Mouse (Mus musculus) neural tube, embryonic 15.5 days (tissue): ENCODE results near the gene Zfp609. TPM values are rescaled to one million over a fixed set of nuclear protein-coding genes. Genes with fewer than 3 reads are reported as not detected.

ENCODE experiments used
- ATAC-seq: fragments of 200-750 bp; cut with Nextera tagmentation; 2 replicates; pipeline ENCODE4 v1.8.0; 2017; ENCODE audit warnings: mild to moderate bottlenecking, moderate TSS enrichment, moderate library complexity; ENCODE audit not compliant: low FRiP score
- H3K27ac ChIP-seq: fragments of 300-500 bp; sonication (generic); replicated peaks from 2 replicates; pipeline ENCODE4 v1.5.1; 2015; ENCODE audit warnings: mild to moderate bottlenecking, inconsistent platforms
- H3K27me3 ChIP-seq: fragments of 300-500 bp; sonication (generic); replicated peaks from 2 replicates; pipeline ENCODE4 v1.6.1; 2015; ENCODE audit warnings: inconsistent platforms
- H3K36me3 ChIP-seq: fragments of 300-500 bp; sonication (generic); 2 replicates; pipeline ENCODE4 v1.6.1; 2015; ENCODE audit warnings: inconsistent platforms
- H3K4me1 ChIP-seq: fragments of 300-500 bp; sonication (generic); 2 replicates; pipeline ENCODE4 v1.6.1; 2015; ENCODE audit warnings: inconsistent platforms
- H3K4me2 ChIP-seq: fragments of 300-500 bp; sonication (generic); 2 replicates; pipeline ENCODE4 v1.6.1; 2015; ENCODE audit warnings: inconsistent platforms, mild to moderate bottlenecking, moderate library complexity
- H3K4me3 ChIP-seq: fragments of 300-500 bp; sonication (generic); replicated peaks from 2 replicates; pipeline ENCODE4 v1.5.1; 2015; ENCODE audit warnings: mild to moderate bottlenecking, inconsistent platforms
- H3K9ac ChIP-seq: fragments of 300-500 bp; sonication (generic); replicated peaks from 2 replicates; pipeline ENCODE4 v1.6.1; 2015; ENCODE audit warnings: mild to moderate bottlenecking, inconsistent platforms
- H3K9me3 ChIP-seq: fragments of 300-500 bp; sonication (generic); replicated peaks from 2 replicates; pipeline ENCODE4 v1.6.1; 2016; ENCODE audit warnings: inconsistent platforms
- WGBS: fragments of 180-500 bp; shearing (Covaris S2); methylation state at CpG from one replicate; pipeline ENCODE4 v1.1.7; 2015; ENCODE audit warnings: mixed read lengths; 5-methylcytosine and 5-hydroxymethylcytosine counted together
- polyA plus RNA-seq: library from polyadenylated mRNA; unstranded; fragments of >200 nt; fragmentation: Nextera tagmentation; extraction: Ambion mirVana; gene quantifications from 2 replicates; pipeline ENCODE4 v1.2.1, GENCODE M21; 2015

The Zfp609 gene
- polyA plus RNA-seq, 1 experiment from 2014 or later = 6.8 TPM

- Histone ChIP-seq H3K27me3 (no peaks in the 10 kb centered on the region), H3K4me2 (no peak overlapping the region), H3K4me3 (no peak overlapping the region), H3K36me3 (no peaks in the 10 kb centered on the region), H3K27ac (no peak overlapping the region), H3K4me1 (peaks cover 36% of the 10 kb centered on the region), H3K9ac (no peak overlapping the region), H3K9me3 (no peaks in the 10 kb centered on the region)
- no peak for ATAC-seq
- WGBS = 69% methylated on average over 3 of the region's 3 CpGs
Measured at GRCm38 (mm10) chr9:65757826-65758225, 69.5 kb downstream of the Zfp609 start.

DNA sequence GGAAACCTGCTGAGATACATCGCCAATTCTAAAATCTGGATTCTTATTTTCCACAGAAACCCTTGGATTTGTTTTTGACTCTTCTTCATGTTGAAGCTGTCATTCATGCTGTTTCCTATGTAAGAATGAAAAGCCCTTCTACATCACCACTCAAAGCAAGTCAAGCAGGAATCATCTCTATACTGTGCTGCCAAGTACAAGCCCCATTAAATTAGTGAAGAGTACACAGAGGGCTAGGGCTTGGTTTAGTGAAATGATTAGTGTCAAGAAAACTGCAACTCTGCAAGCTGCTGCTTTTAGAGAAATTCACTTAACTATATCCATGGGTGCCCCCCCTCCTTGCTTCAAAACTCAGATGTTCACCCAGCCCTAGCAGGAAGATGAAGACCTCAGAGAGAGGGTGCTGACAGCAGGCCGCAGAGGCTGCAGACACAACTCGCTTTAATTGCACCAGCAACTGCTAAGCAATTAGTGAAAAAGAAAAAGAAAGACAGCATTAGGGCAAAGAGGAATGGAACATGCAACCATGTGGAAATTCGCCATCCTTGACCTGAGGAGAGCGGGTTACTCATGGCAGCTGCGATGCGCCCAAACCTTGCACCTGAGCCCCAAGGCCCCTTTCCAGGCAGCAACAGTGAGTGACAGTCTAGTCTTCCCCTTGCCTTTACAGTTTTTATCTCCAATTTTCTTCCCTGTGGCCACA lies 71.5 kb downstream of the Zfp609 start:
- Histone ChIP-seq H3K27me3 (no peaks in the 10 kb centered on the region), H3K36me3 (no peaks in the 10 kb centered on the region), H3K4me1 (peaks cover 30% of the 10 kb centered on the region), H3K9me3 (no peaks in the 10 kb centered on the region), H3K4me2 (no peak overlapping the region), H3K9ac (no peak overlapping the region), H3K27ac (peak overlapping the region; percentile 63; the same call in 1 of the 2 replicates), H3K4me3 (no peak overlapping the region)
- no peak for ATAC-seq
- WGBS = 66% methylated on average over 7 of the region's 7 CpGs

DNA sequence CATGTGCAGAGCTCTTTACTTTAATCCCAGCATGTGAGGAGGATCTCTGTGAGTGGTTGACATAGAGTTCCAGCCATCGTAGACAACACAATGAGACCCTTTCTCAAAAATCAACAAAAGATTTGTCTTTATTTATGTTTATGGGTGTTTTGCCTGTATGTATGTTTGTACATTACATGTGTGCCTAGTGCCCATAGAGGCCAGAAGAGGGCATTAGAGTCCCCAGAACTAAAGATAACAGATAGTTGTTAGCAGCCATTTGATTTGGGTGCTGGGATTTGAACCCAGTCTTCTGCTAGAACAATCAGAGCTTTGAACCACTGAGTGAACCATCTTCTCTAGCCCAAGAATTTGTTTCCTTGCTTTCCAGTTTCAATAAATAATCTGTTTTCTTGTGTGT lies 72.2 kb downstream of the Zfp609 start:
- Histone ChIP-seq H3K4me2 (no peak overlapping the region), H3K4me1 (peaks cover 24% of the 10 kb centered on the region), H3K27me3 (no peaks in the 10 kb centered on the region), H3K9ac (no peak overlapping the region), H3K9me3 (no peaks in the 10 kb centered on the region), H3K27ac (no peak overlapping the region; the same call in 1 of the 2 replicates), H3K4me3 (no peak overlapping the region), H3K36me3 (no peaks in the 10 kb centered on the region)
- ATAC-seq = no peak
- WGBS = 93% methylated on average over 1 of the region's 1 CpGs

- H3K4me3 ChIP-seq = no peak overlapping the region
- 95% methylated on average over 3 of the region's 3 CpGs for WGBS
- no peak overlapping the region for H3K4me2 ChIP-seq
- no peaks in the 10 kb centered on the region for H3K9me3 ChIP-seq
- ATAC-seq = no peak
- H3K36me3 ChIP-seq = no peaks in the 10 kb centered on the region
- H3K27ac ChIP-seq = no peak overlapping the region
- no peaks in the 10 kb centered on the region for H3K27me3 ChIP-seq
- peaks cover 20% of the 10 kb centered on the region for H3K4me1 ChIP-seq
- no peak overlapping the region for H3K9ac ChIP-seq
Measured at GRCm38 (mm10) chr9:65752632-65753031, 74.7 kb downstream of the Zfp609 start.

DNA sequence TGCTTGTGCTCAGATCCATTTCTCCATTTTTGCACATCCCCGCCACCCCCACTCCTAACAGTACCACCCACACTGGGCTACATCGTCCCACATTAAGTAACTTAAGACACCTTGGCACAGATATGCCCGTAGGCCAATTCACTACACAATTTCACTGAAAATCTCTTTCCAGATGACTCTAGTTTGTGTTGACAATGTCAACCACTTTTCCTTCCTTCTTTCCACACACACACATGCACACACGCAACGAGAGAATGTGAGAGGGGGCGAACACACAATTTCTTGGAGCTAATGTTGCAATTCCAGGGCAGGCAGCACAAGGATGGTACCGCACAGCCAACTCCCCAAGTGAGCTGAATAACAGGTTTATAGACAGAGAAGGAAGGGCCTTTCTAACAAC lies 75.5 kb downstream of the Zfp609 start:
- Histone ChIP-seq H3K4me3 (no peak overlapping the region), H3K4me1 (peaks cover 15% of the 10 kb centered on the region)
- 95% methylated on average over 7 of the region's 7 CpGs for WGBS

GRCm38 (mm10) chr9:65748102-65748501 lies 79.3 kb downstream of the Zfp609 start:
- H3K27me3 ChIP-seq = no peaks in the 10 kb centered on the region
- H3K4me2 ChIP-seq = no peak overlapping the region
- no peak overlapping the region for H3K4me3 ChIP-seq
- 45% methylated on average over 4 of the region's 4 CpGs for WGBS
- H3K4me1 ChIP-seq = peaks cover 38% of the 10 kb centered on the region
- no peaks in the 10 kb centered on the region for H3K36me3 ChIP-seq
- H3K27ac ChIP-seq = no peak overlapping the region
- H3K9ac ChIP-seq = no peak overlapping the region
- no peak for ATAC-seq
- H3K9me3 ChIP-seq = no peaks in the 10 kb centered on the region

More for the DNA sequence above, 75.5 kb downstream of the Zfp609 start:
- Histone ChIP-seq H3K27me3 (no peaks in the 10 kb centered on the region), H3K27ac (no peak overlapping the region), H3K36me3 (no peaks in the 10 kb centered on the region), H3K4me2 (no peak overlapping the region), H3K9me3 (no peaks in the 10 kb centered on the region), H3K9ac (no peak overlapping the region)
- ATAC-seq = no peak

- peaks cover 45% of the 10 kb centered on the region for H3K4me1 ChIP-seq
- H3K9me3 ChIP-seq = no peaks in the 10 kb centered on the region
- WGBS = 78% methylated on average over 2 of the region's 2 CpGs
- no peak overlapping the region for H3K27ac ChIP-seq
- H3K4me3 ChIP-seq = no peak overlapping the region
- no peak overlapping the region for H3K9ac ChIP-seq
- ATAC-seq = no peak
- no peaks in the 10 kb centered on the region for H3K27me3 ChIP-seq
- H3K36me3 ChIP-seq = no peaks in the 10 kb centered on the region
- H3K4me2 ChIP-seq = no peak overlapping the region
Measured at GRCm38 (mm10) chr9:65746479-65746878, 80.9 kb downstream of the Zfp609 start.

DNA sequence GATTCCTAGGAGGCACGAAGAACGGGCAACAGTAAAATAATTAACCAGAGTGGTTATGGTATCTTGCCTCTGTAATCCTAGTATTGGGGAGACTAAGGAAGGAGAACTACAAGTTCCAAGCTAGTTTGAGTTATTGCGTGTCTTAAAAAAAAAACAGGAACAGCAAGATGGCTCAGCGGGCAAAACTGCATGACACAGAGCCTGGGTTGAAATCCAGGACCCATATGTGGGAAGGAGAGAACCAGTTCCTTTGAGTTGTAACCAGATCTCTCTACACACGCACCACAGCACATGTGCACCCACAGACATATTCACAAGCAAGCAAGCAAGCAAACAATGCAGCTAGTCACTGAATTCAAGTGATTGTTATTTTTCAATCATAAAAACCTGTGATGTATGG lies 81.9 kb downstream of the Zfp609 start:
- ATAC-seq = no peak
- H3K9ac ChIP-seq = no peak overlapping the region
- H3K4me2 ChIP-seq = no peak overlapping the region
- no peak overlapping the region for H3K4me3 ChIP-seq
- no peaks in the 10 kb centered on the region for H3K9me3 ChIP-seq
- peaks cover 45% of the 10 kb centered on the region for H3K4me1 ChIP-seq
- no peaks in the 10 kb centered on the region for H3K27me3 ChIP-seq
- no peaks in the 10 kb centered on the region for H3K36me3 ChIP-seq
- H3K27ac ChIP-seq = peak overlapping the region; percentile 86
- WGBS = 42% methylated on average over 5 of the region's 5 CpGs

DNA sequence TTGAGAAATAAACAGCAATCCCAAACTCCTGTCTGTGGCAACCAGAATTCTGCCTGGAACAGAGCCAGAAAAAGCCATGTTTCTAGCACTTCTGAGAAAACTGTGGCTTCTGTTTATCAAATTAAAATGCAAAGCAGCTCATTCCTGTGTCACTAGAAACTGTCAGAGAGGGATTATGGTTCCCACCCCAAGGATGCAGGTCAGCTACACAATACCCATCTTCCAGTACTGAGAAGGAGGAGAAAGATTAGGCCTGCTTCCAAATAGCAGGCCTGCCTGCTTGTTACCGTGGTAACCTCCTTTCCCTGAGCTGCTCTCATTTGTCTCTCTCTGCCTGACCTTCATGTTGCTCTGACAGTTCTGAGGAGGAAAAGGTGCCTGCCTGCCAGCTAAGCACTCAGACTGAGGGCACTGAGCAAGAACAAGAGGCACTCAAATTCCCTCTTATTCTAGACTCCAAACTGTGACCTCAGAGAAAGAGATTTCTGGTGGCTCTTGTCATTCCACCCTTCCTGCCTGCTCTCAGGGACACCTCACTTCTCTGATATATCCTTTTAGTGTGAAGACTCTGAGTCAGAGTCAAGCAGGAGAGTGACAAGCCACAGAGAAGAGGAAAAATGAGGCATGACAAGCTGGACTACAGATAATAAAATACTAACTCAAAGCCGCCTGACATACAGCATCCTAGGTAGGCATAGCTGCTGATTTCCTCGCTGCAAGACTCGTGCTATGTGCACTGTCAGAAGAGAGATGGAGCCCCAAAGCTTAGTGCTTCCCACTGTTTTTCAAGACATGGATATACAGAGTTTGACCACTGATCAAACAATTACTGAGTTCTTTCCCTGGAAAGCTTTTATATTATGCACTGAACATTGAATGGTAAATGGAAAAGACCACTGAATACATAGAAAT lies 82.9 kb downstream of the Zfp609 start:
- H3K4me2 ChIP-seq = peak overlapping the region; percentile 11; the same call in 1 of the 2 replicates
- ATAC-seq = peak; percentile 77
- H3K9me3 ChIP-seq = no peaks in the 10 kb centered on the region
- 16% methylated on average over 4 of the region's 4 CpGs for WGBS
- peaks cover 45% of the 10 kb centered on the region for H3K4me1 ChIP-seq
- H3K36me3 ChIP-seq = no peaks in the 10 kb centered on the region
- peak overlapping the region; percentile 14; the same call in 1 of the 2 replicates for H3K9ac ChIP-seq
- H3K27ac ChIP-seq = peak overlapping the region; percentile 86
- H3K4me3 ChIP-seq = no peak overlapping the region
- H3K27me3 ChIP-seq = no peaks in the 10 kb centered on the region

DNA sequence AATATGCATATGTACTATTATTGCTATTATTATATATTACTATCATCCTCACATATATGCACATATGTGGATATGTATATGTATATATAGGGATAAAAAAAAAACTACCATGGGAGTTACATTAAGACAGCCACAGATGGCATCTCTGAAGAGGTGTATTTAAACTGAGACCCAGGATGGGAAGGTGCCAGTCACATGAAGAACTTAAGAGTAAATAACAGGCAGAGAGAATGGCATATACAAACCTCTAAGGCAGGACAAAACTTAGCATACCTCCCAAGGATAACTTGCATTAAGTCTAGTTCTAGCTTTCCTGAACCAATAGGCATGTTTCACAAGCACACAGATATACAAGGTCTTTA lies 83.6 kb downstream of the Zfp609 start:
- H3K27me3 ChIP-seq = no peaks in the 10 kb centered on the region
- H3K27ac ChIP-seq = peak overlapping the region; percentile 86
- no peak overlapping the region for H3K4me3 ChIP-seq
- 0 out of 2 replicates have a peak overlapping the region, but pooled peaks have one; percentile 11 for H3K4me2 ChIP-seq
- no peak for ATAC-seq
- H3K4me1 ChIP-seq = peaks cover 48% of the 10 kb centered on the region
- H3K36me3 ChIP-seq = no peaks in the 10 kb centered on the region
- H3K9ac ChIP-seq = 0 out of 2 replicates have a peak overlapping the region, but pooled peaks have one; percentile 14
- H3K9me3 ChIP-seq = no peaks in the 10 kb centered on the region

DNA sequence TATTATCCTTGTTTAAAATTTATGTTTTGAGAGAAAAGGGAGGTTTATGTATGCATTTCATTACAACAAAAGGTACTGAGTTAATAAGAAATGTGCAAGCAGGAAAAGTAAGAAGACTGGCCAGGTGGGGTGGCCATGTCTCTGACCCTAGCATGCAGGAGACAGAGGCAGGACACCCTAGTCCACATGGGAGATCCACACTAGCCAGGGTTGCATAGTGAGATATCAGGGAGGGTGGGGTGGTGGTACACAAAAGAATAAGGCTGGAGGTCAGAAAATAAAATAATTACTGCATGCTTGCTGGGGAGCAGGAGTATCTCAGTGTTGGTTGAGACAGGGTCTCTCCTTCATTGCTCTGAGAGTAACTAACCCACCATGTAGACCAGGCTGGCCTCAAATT lies 84.0 kb downstream of the Zfp609 start:
- no peak overlapping the region for H3K4me2 ChIP-seq
- no peaks in the 10 kb centered on the region for H3K9me3 ChIP-seq
- H3K9ac ChIP-seq = no peak overlapping the region
- H3K4me1 ChIP-seq = peaks cover 45% of the 10 kb centered on the region
- no peak overlapping the region for H3K4me3 ChIP-seq
- no peaks in the 10 kb centered on the region for H3K36me3 ChIP-seq
- peak overlapping the region; percentile 86 for H3K27ac ChIP-seq
- no peaks in the 10 kb centered on the region for H3K27me3 ChIP-seq
- no peak for ATAC-seq

GRCm38 (mm10) chr9:65742777-65743176 lies 84.6 kb downstream of the Zfp609 start:
- Histone ChIP-seq H3K27ac (0 out of 2 replicates have a peak overlapping the region, but pooled peaks have one; percentile 86), H3K4me2 (no peak overlapping the region), H3K36me3 (no peaks in the 10 kb centered on the region), H3K4me1 (peaks cover 45% of the 10 kb centered on the region), H3K9me3 (no peaks in the 10 kb centered on the region), H3K9ac (no peak overlapping the region), H3K27me3 (no peaks in the 10 kb centered on the region), H3K4me3 (no peak overlapping the region)
- 83% methylated on average over 3 of the region's 3 CpGs for WGBS
- no peak for ATAC-seq
